Mouse (Mus musculus) ES-E14 (cell line): ENCODE results near the gene Cela3b.

Experiments used
- CHD2 ChIP-seq: IDR thresholded peaks from 2 replicates; pipeline ENCODE4 v1.6.1; 2014; ENCODE audit warnings: mild to moderate bottlenecking, low read depth, low read length, inconsistent platforms
- HCFC1 ChIP-seq: IDR thresholded peaks from 2 replicates; pipeline ENCODE4 v1.6.1; 2012; ENCODE audit warnings: low read length, inconsistent platforms, borderline replicate concordance; ENCODE audit not compliant: insufficient read depth
- MAFK ChIP-seq: IDR thresholded peaks from 2 replicates; pipeline ENCODE4 v1.6.1; 2014; ENCODE audit warnings: mild to moderate bottlenecking, low read depth, low read length, inconsistent platforms; ENCODE audit not compliant: insufficient read depth
- ZC3H11A ChIP-seq: IDR thresholded peaks from 2 replicates; pipeline ENCODE4 v1.6.1; 2012; ENCODE audit warnings: low read depth, mild to moderate bottlenecking, inconsistent platforms, low read length, borderline replicate concordance
- ZNF384 ChIP-seq: IDR thresholded peaks from 2 replicates; pipeline ENCODE4 v1.6.1; 2012; ENCODE audit warnings: low read depth, low read length, inconsistent platforms

DNA sequence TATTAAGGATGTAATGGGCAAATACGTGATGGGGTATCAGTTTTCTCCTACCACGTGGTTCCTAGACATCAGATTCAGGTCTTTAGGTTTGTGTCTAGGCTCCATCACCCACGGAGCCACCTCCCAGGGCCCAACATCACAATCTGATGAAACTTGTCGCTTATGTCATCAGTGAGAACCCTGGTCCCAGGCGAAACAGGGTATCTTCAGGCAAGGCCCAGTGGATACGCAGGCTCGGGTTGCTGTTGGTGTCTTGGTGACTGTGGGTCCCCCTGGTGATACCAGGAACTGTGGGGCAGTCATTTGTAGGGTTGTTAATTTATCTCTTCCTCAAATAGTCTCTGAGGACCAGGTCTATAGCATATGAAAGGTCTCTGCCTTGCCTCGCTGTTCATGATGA is 42.9 kb upstream of the Cela3b start:
- TF ChIP-seq ZC3H11A (no peak), CHD2 (no peak), MAFK (no peak), HCFC1 (no peak), ZNF384 (no peak)
